ENCODE assay signal across 9 mouse cellular contexts in the genomic region with DNA sequence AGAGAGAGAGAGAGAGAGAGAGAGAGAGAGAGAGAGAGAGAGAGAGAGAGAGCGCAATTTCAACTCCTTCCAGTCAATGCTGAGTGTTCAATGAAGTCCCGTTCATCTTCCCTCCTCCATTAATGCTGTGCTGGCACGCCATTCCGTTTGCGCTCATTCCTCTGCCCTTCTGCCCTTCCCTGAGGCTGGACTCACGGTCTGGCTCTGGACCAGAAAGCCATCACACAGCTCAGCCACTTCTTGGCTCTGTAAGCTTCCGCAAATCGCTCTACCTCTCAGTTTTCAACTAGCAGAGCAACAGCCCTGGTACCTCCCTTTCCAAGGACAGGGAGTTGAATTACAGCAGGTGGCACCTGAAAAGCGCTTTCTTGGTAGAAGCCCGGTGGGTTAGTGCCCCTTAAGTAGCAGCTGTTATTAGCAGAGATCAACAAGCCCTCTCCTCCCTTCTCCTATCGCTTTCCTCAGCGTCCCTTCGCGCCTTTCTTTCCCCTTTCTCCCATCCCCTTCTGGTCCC. TPM values are rescaled to one million over a fixed set of nuclear protein-coding genes. Genes with fewer than 3 reads are reported as not detected.
DNase-seq lines count a peak whose midpoint lies in the region; ATAC-seq lines count a peak whose summit lies in the region.
"Had no signal": no experiment of that assay in that cellular context is flagged by ENCODE, and none has a peak within 500 bp of the region (broad histone marks: within the 10 kb centered on the region; RNA-seq: fewer than 3 reads in every experiment).

No protein-coding gene starts in this region.

- H3K9ac ChIP-seq in heart, embryonic 16.5 days (ENCODE audit: low read length) = no peak overlapping the region
- H3K9ac ChIP-seq in midbrain, embryonic 11.5 days (ENCODE audit: low read length) = 0 out of 2 replicates have a peak overlapping the region, but pooled peaks have one; percentile 5

- H3K4me3 ChIP-seq in heart, embryonic 16.5 days (ENCODE audit: low read length) = peak overlapping the region; percentile 22
- H3K4me3 ChIP-seq in midbrain, embryonic 11.5 days (ENCODE audit: low read depth, low read length) = peak overlapping the region; percentile 23

- H3K4me2 ChIP-seq in heart, embryonic 16.5 days (ENCODE audit: low read depth, low read length) = peak overlapping the region; percentile 53
- peak overlapping the region; percentile 39 for H3K4me2 ChIP-seq in midbrain, embryonic 11.5 days

- ATAC-seq in heart, embryonic 16.5 days (replicated peaks; ENCODE audit: extremely low read depth, insufficient read depth, low FRiP score) = no peak
- no peak for ATAC-seq in midbrain, embryonic 11.5 days (ENCODE audit: low FRiP score)

- DNase-seq in urinary bladder, postnatal 14 days (ENCODE audit: low spot score) = peak; percentile 29
- DNase-seq in urinary bladder, postnatal 25 days (ENCODE audit: low spot score) = no peak
- peak; percentile 80 to 89 for DNase-seq in kidney, postnatal 25 days
- peak; percentile 90 for DNase-seq in midbrain, embryonic 11.5 days (ENCODE audit: low spot score, missing footprints)
- DNase-seq in right cerebral cortex, postnatal 10 days (ENCODE audit: low spot score in 2 of 2) = no peak
- no peak for DNase-seq in gastrocnemius, postnatal 25 days
- DNase-seq in layer of hippocampus, postnatal 25 days (ENCODE audit: extremely low spot score in 1 of 2, low spot score in 1 of 2) = no peak

- 0 out of 2 replicates have a peak, but pooled peaks cover 3% of the 10 kb centered on the region for H3K4me1 ChIP-seq in heart, embryonic 16.5 days (ENCODE audit: control insufficient read depth, insufficient read depth, low read length)
- H3K4me1 ChIP-seq in midbrain, embryonic 11.5 days (ENCODE audit: control insufficient read depth, insufficient read depth, low read length) = peaks cover 2% of the 10 kb centered on the region; the same call in 1 of the 2 replicates

- no peak overlapping the region for H3K27ac ChIP-seq in heart, embryonic 16.5 days (ENCODE audit: low read length)
- H3K27ac ChIP-seq in midbrain, embryonic 11.5 days (ENCODE audit: low read depth, low read length) = no peak overlapping the region

- peaks cover 27% of the 10 kb centered on the region for H3K27me3 ChIP-seq in heart, embryonic 16.5 days (ENCODE audit: control insufficient read depth, insufficient read depth, low read length)
- peaks cover 15% of the 10 kb centered on the region for H3K27me3 ChIP-seq in midbrain, embryonic 11.5 days (ENCODE audit: control insufficient read depth, insufficient read depth, low read length)

- H3K36me3 ChIP-seq in heart, embryonic 16.5 days (ENCODE audit: control insufficient read depth, insufficient read depth) = no peaks in the 10 kb centered on the region
- no peaks in the 10 kb centered on the region for H3K36me3 ChIP-seq in midbrain, embryonic 11.5 days (ENCODE audit: control insufficient read depth, insufficient read depth, low read length)

- WGBS in heart, embryonic 16.5 days = 3% methylated on average over 14 of the region's 14 CpGs
- WGBS in midbrain, embryonic 11.5 days = 2% methylated on average over 14 of the region's 14 CpGs

- H3K9me3 ChIP-seq in heart, embryonic 16.5 days (replicated peaks; ENCODE audit: control insufficient read depth, low read length) = no peaks in the 10 kb centered on the region
- H3K9me3 ChIP-seq in midbrain, embryonic 11.5 days (ENCODE audit: control insufficient read depth, low read length) = no peaks in the 10 kb centered on the region

RNA-seq across cellular contexts. Expression of a gene that starts 0.6 kb away (rescaled TPM):
- 1.1 and 2.0 TPM in 2 replicates for polyA plus RNA-seq in heart, embryonic 16.5 days (2015; fragmentation: Nextera tagmentation; extraction: Ambion mirVana)
- 27.3 and 28.9 TPM in 2 replicates for polyA plus RNA-seq in midbrain, embryonic 11.5 days (2014; fragmentation: Nextera tagmentation; extraction: Ambion mirVana)
- total RNA-seq in gastrocnemius, postnatal 25 days (2021) = 1 to 10 TPM; 4.2 to 5.5 TPM
- 100 to 1,000 TPM; 283 to 337 TPM for total RNA-seq in layer of hippocampus, postnatal 25 days (2021)

RNA-seq across cellular contexts. Expression of a gene that starts 2.5 kb away (rescaled TPM):
- not detected in 2 replicates for polyA plus RNA-seq in heart, embryonic 16.5 days (2015; fragmentation: Nextera tagmentation; extraction: Ambion mirVana)
- 0.26 TPM in 1 of 2 replicates, not detected in the other for polyA plus RNA-seq in midbrain, embryonic 11.5 days (2014; fragmentation: Nextera tagmentation; extraction: Ambion mirVana)
- not detected for total RNA-seq in gastrocnemius, postnatal 25 days (2021)
- under 1 TPM in 1 of 2 experiments, not detected in 1; 0.14 TPM for total RNA-seq in layer of hippocampus, postnatal 25 days (2021)
- total RNA-seq: layer of hippocampus, postnatal 10 days had no signal

RNA-seq across cellular contexts. Expression of a gene that starts 27.6 kb away (rescaled TPM):
- polyA plus RNA-seq in heart, embryonic 16.5 days (2015; fragmentation: Nextera tagmentation; extraction: Ambion mirVana) = 0.09 TPM in 1 of 2 replicates, not detected in the other
- polyA plus RNA-seq in midbrain, embryonic 11.5 days (2014; fragmentation: Nextera tagmentation; extraction: Ambion mirVana) = not detected in 2 replicates
- total RNA-seq in gastrocnemius, postnatal 25 days (2021) = under 1 TPM in 1 of 2 experiments, not detected in 1; 0.10 TPM
- total RNA-seq in layer of hippocampus, postnatal 25 days (2021) = under 1 TPM; 0.49 to 0.52 TPM

RNA-seq across cellular contexts. Expression of a gene that starts 56.2 kb away (rescaled TPM):
- polyA plus RNA-seq in heart, embryonic 16.5 days (2015; fragmentation: Nextera tagmentation; extraction: Ambion mirVana) = not detected in 2 replicates
- polyA plus RNA-seq in midbrain, embryonic 11.5 days (2014; fragmentation: Nextera tagmentation; extraction: Ambion mirVana) = not detected in 2 replicates
- under 1 TPM in 1 of 2 experiments, not detected in 1; 0.51 TPM for total RNA-seq in gastrocnemius, postnatal 25 days (2021)
- under 1 TPM in 1 of 2 experiments, not detected in 1; 0.45 TPM for total RNA-seq in layer of hippocampus, postnatal 25 days (2021)

Comparison
In these comparisons a context has a peak if more than half of its experiments do, and no peak if none do; other contexts are left out.
1. DNase-seq: peak in urinary bladder, postnatal 14 days (single experiment), kidney, postnatal 25 days (2 of 2) and midbrain, embryonic 11.5 days (single experiment); none in urinary bladder, postnatal 25 days (single experiment), right cerebral cortex, postnatal 10 days (0 of 2), gastrocnemius, postnatal 25 days (single experiment) and layer of hippocampus, postnatal 25 days (0 of 2).
2. RNA of a gene that starts 0.6 kb away (total RNA-seq): 283 to 337 TPM in layer of hippocampus, postnatal 25 days; 4.2 to 5.5 TPM in gastrocnemius, postnatal 25 days; every median in the first group is over 10 times any median in the second.